Mouse (Mus musculus): Measurements from ENCODE around the gene Vwa8.
"Not testable (repeated sequence)": the region's sequence is repeated elsewhere in the genome, so short reads cannot be mapped to it uniquely, and the experiment has no call there.

Gene Vwa8

DNA sequence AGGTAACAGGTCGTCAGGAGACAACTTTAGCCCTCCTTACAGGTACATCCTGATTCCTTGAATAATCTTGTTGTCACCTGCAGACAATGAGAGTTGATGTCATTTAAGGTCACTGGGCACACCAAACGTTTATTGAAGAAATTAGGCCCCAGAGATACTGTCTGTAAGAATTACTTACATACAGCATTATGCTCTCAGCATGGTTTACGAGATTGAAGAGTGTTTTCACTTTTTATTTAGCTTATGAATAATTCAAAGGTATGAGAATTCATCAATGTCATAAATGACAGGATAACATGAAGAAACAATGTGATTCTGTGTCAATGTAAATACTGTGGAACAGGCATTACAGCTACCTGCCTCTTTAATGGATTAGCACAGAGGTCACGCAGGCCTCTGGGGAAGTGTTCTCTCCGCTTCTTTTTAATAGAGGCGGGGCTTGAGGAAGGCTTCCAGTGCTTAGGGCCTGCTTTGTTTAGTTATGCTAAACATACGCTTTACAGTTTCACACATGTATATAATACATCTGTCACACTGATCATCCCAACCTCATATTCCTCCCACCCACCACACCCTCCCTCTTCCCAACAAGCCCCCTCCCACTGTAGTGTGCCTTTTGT lies 37.2 kb downstream of the Vwa8 start:
- no peak for DNase-seq (ENCODE audit: low spot score in 2 of 2)

DNA sequence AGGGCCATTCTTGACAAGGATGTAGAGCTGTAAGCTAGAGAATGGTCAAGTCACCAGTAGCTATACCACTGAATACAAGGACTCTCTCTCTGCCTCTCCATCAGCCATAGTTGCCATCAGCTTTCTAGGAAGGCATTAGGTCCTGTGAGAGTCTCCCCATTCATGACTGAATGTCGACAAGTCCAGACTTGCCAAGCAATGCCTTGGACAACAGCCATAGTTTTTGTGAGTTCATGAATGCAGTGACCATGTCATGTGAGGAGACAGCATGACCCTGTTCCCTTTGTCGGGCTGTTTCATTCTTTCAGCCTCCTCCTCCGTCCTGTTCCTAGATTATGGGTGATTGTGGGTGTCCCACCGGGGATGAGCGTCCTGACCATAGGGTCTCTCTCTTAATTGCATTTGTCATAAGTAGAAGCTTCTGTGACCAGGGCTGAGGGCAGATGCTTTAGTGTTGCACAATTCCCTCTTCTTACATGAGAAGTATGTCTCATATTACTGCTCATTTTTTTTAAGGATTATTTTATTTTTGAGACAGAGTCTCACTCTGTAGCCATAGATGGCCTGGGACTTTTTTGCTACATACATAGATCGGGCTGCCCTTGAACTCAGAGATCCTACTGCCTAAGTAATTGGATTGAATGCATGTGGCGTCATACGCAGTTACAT lies 37.8 kb downstream of the Vwa8 start:
- DNase-seq (ENCODE audit: low spot score in 2 of 2) = no peak

DNA sequence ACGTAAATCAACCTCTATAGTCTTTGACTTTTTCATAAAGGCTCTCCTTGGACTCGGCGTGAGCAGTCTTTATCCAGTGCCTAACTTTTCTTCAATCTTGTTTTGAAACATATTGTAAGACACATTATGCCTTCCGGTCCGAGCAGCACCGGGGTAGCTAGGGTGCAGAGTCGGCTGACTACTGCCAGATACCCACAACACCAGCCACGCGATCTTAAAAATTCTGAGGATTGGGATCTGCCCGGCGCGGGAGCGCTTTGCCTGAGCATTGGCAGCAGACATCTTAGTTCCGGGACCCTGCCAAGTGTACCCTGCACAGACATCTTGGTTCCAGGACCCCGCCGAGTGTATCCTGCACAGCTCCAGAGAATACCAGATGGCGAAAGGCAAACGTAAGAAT lies 38.6 kb downstream of the Vwa8 start:
- DNase-seq (ENCODE audit: low spot score in 2 of 2) = not testable (repeated sequence)

DNA sequence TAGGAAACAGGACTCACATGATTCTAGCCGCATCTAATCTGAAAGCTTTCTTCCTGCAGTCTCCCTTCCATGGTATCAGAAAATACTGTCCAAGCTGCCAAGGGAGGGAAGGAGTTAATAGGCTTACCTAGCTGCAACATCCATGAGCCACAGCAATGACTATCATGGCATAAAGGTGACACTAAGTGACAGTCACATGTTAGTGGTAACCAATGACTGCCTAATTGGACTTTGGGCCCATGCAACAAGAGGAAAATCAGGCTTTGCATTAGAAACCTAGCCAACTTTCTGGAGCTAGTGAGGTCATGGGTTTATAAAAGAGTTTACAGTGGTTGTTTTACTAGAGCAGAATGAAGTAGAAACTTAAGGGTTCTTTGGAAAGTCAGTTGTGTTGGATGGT lies 46.6 kb downstream of the Vwa8 start:
- no peak for DNase-seq (ENCODE audit: low spot score in 2 of 2)

DNA sequence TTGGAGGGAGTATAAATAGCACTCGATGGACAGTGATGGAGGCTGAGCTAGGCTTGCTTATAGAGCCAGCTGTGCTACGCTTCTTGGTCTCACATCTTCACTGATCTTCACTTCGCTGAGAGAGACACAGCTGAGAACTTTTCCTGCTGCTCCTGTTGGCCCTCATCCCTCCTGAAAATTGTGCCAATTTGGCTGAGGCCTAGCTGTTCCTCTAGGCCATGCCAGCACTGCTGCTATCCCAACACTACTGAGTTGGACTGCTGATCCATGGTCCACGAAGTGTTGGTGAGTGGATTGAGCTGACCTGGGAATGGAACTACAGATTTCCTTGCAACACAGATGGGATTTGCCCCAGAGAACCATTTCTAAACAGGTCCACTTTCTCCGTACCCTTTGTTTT lies 47.4 kb downstream of the Vwa8 start:
- no peak for DNase-seq (ENCODE audit: low spot score in 2 of 2)

DNA sequence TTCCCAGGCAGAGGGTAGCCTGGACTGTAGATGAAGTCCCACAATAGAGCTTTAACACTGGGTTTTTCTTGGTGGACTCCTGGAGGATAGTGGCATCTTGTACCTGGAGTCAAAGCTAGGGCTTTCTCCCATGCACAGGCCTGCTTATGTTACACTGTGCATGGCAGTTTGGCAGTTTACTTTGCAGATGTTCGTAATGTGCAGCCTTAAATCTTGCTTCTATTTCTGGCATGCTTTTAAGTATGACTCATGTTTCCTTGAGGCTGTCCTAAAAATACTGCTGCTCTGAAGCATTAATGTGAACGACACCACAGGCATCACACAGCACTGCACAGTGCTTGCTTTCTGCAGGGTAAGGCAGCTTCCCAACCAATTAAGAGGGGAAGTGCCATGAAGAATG lies 51.9 kb downstream of the Vwa8 start:
- DNase-seq (ENCODE audit: low spot score in 2 of 2) = peak; percentile 42 to 57

DNA sequence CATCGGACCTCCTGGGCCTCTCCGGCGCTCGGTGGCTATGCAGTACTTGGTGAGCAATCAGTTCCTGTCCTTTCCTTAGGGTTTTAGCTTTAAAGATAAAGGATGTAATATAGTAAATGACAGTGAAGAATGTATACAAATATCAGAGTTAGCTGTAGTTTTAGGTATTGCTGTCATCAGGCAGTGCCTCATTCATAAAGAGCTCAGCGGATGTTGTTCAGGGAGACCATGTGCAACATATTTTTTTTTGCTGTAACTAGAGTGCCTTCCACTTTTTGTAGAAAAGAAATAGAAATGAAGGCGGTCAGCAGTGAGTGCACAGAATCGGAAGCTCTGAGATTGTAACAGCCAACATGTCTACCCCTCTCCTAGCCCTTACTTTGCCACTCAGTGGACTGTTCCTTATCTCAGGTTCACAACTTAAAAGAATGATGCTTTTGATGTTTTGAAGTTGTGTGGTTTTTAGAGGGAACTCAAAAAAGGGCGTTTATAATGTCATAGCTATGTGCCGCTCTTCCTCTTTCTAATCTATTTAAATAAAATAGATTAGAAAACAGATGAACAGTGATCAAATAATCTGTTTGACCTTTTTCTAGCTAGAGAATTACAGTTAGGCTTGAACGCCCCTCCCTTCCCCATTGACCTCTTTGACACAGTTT lies 59.5 kb downstream of the Vwa8 start:
- no peak for DNase-seq (ENCODE audit: low spot score in 2 of 2)

DNA sequence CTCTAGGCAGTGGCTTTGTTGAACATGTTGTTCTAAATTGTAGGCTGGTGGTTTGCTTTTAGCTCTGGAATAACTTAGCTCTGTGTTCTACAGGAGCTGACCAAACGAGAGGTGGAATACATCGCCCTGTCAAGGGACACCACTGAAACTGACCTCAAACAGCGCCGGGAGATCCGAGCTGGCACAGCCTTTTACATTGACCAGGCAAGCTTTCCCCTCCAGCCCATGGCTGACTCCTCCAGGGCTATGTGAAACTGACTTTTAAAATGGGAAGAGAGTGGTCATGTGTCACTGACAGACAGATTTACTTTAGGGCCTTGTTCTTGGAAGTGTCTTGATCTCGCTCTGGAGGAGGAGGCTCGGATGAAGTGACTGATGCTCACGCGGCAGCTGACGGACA lies 63.2 kb downstream of the Vwa8 start:
- no peak for DNase-seq (ENCODE audit: low spot score in 2 of 2)

DNA sequence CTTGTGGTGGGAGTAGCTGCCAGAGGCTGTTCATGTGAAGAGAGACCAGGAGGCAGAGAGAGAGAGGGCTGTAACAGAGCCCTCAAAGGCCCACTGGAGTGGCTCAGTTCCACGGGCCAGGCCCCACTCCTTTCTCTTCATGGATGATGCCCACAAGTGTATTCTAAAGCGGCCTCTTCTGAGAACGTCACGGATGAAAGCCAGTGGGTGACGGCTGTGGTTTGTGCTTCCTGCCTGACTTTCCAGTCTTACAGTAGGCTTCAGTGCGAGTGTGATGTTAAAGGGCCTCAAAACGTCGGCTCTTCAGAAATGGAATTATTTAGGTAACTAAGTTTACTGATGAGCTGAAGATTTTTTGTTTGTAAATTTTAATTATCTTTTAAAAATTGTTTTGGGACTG lies 65.3 kb downstream of the Vwa8 start:
- DNase-seq (ENCODE audit: low spot score in 2 of 2) = no peak

DNA sequence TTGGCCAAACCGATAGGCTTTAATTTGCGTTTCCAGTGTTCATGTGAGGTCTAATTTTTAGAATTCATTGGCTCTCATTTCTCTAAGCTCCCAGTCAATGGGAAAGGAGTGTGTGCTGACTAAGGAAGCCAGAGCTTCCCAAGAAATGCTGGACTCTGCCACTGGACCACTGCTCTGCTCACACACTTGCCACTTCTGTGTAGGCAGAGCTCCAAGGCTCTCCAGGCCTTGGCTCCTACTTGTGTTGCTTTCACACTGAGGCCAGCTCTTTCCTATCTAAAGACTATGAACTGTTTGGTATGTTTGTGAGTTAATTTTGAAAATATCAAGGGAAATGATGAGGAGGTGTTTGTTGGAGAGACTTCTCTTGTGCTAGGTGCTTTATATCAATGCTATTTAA lies 67.8 kb downstream of the Vwa8 start:
- DNase-seq (ENCODE audit: low spot score in 2 of 2) = no peak

DNA sequence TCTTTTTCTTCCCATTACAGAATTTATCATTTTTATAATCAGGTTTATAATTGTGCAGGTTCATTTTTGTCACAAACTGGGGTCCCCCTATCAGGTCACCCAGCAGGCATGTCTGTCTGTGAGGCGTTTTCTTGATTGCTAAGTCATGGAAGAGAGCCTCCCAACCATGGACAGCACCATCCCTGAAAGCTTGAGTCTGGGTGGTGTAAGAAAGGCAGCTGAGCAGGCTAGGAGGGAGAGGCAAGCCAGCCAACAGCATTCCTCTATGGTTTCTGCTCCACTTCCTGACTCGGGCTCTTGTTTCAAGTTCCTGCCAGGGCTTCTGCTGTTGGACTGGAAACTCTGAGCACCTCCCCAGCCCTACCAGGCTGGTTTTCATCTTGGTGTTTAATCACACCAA lies 72.4 kb downstream of the Vwa8 start:
- DNase-seq (ENCODE audit: low spot score in 2 of 2) = no peak

DNA sequence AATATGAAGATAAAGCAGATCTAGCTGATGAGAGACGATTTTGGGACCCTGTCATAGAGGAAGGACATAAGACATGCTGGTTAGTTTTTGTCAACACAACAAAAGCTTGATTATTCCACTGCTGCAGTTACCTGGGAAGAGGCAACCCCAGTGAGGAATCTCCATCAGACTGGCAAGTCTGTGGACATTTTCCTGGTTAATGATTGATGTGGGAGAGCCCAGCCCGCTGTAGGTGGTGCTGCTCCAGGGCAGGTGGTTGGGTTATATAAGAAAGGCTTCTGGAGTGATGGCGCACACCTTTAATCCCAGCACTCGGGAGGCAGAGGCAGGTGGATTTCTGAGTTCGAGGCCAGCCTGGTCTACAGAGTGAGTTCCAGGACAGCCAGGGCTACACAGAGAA lies 74.8 kb downstream of the Vwa8 start:
- DNase-seq (ENCODE audit: low spot score in 2 of 2) = no peak

DNA sequence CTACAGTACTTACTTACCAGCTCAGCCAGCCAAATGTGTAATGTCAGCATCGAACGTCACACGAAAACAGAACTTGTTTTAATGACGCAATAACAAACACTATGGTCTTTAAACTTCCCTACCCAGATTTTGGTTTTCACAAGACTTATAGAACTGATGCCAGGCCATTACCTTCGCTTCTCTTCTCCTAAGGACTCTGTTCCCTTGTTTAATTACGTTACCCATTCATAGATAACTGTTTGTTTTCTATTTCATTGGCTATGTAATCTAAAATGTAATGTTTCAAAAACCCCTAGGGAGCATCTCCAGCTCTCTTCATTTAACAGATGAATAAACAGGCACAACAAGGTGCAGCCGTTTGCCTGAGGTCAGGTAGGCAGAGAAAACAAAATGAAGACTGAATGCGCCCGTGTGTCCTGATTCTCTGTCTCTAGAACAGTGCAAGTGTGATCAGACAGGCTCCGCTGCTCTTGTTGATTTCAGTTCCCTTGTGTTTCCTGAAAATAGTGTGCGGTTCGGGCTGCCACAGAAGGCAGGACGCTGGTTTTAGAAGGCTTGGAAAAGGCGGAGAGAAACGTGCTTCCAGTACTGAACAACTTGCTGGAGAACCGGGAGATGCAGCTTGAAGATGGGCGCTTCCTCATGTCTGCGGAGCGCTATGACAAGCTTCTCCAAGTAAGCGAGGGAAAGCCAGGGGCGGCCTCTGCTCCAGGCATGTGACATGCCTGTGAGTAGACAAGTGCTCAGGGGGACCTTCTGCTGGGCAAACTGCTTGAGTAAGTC lies 76.1 kb downstream of the Vwa8 start:
- DNase-seq (ENCODE audit: low spot score in 2 of 2) = peak; percentile 20 to 36

DNA sequence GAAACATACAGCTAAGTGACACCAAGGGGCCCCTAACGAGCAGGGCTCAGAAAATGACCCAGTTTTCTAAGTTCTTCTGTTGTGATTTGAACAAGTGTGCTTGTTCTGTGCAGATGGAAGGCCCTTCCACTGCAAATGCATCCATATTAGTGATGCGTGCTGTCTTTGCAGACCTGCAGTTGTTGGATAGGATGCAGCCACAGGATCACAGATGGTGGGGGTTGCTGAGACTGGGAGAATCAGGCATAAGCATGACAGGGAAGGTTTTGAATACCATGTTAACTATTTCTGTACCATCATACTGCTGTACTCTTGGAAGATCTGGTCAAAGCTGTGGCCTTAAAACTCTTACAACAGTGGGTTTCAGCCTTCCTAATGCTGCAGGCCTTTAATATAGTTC lies 83.2 kb downstream of the Vwa8 start:
- no peak for DNase-seq (ENCODE audit: low spot score in 2 of 2)

DNA sequence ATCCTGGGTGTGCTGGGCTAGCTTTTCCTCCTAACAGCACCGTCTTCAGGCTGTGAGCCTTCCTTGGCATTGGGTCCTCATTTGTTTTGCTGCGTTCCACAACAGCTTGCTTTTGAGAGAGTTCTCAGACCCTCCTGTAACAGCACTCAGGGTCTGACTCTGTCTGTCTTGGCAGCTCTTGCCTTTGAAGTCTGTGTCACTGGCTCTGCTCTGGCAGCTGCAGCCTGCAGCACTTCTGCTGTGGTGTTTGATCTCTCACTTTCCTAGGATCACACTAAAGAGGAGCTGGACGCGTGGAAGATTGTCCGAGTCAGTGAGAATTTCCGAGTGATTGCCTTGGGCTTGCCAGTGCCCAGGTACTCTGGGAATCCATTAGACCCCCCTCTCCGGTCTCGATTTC lies 84.5 kb downstream of the Vwa8 start:
- DNase-seq (ENCODE audit: low spot score in 2 of 2) = no peak

DNA sequence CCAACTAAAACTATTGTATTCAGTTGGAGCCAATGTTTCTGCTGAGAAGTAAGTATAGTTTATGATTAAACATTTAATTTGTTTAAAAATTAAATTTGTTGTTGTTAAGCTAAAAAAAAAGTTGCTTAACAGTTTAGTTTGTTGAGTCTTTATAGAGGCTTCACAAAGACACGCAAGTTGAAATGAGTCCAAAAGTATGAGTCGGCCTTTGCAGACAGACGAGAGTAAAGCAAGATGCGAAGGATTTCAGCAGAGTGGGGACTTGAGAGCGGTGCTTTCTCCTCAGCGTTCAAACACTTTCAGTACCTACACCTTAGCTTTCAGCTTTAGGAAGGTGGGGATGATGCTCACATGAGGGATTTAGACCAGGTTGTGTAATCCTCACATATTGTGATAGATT lies 85.7 kb downstream of the Vwa8 start:
- no peak for DNase-seq (ENCODE audit: low spot score in 2 of 2)

DNA sequence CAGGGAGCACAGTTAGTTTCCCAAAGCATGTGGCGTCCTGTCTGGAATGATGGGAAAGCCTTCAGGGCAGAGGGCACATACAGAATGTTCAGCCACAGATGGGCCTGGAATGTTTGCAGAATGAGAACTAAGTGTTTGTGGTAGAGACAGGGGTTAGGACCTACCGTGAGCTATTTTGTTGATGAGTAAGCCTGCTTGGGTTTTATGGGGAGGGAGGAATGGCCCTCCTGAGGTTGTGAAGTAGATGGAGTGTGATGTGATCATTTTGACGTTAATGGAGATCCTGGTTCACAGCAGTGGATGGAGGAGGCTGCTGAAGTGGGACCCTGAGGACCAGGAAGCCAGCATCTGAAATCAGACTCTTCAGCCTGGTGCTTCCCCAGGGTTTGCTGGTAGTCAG lies 86.9 kb downstream of the Vwa8 start:
- no peak for DNase-seq (ENCODE audit: low spot score in 2 of 2)

DNA sequence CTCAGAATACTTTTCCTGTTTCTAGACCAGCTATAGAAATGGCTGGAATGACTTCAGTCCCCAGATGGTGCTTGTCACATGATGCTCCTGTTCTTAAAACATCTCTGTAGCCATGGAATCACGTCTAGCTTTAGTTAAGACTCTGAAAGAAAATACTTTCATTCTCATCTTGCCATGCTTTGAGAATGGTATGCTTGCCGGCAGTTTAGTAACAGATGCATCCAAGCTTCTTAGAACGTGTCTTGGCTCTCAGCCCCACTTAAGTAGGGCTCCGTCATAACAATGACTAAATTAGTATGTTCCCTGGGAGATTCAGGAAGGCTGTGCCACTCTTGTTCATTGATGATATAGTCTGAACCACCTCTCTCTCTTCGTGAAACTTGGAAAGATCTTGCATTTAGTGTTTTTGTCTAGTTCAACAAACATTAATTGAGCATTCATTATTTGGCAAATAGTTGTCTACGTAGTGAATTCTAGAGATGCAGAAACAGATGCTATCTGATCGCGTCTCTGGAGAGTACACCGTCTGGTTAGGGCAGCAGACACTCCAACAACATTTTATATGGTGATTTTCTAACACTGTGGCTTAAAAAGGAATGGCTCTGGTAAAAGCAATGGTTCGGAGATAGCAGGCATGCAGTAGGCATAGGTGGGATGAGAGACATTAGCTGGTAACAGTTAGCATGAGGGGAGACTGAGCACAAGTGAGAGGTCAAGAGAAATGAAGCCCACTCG lies 93.1 kb downstream of the Vwa8 start:
- DNase-seq (ENCODE audit: low spot score in 2 of 2) = peak; percentile 64 to 76

DNA sequence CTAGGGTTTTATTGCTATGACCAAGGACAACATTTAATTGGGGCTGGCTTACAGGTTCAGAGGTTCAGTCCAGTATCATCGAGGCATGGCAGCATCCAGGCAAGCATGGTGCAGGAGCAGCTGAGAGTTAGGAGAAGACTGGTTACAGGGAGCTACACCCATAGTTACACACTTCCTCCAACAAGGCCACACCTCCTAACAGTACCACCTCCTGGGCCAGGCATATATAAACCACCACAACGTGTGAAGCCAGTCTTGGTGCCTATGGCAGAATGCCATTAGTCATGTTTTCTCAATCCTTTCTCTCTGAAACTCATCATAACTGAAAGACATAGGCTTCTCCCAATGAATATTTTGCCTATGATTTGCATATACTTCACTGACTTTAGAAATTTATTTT lies 106.9 kb downstream of the Vwa8 start:
- DNase-seq (ENCODE audit: low spot score in 2 of 2) = no peak

DNA sequence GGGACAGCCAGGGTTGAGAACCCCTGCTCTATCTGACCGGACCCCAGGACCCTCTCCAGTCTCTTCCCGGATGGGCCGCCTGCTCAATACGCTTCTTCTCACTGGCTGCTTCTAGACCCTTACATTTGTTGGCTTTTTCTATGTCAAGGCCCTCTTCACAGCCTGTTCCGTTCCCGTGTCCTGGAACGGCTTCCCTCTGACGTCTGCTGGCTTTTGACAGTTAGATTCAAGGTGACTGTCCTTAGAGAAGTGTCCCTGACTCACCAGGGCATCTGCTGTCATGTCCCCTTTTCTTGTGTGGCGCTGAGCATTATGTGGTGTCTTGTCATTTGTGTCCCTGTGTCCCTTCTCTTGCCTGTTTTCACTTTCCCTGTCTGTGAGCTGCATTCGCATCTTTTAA lies 121.8 kb downstream of the Vwa8 start:
- DNase-seq (ENCODE audit: low spot score in 2 of 2) = no peak

DNA sequence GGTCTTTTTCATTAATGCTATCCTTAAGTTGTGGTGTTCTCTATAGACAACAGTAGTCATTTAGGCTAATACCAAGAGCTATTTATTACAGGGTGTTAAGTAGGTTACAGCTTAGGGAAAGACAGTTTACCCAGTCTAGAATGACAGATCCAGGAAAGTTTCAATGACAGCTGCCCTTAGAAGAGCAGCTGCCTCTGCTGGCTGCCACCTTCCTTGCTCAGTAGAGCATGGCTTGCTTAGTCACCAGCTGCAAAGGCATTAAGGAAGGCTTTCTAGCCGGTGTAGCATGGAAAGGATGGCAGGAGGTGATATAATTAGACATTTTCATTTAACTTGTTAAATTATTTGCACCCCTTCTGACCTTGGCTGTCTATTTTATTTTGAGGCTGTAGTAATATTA lies 123.6 kb downstream of the Vwa8 start:
- DNase-seq (ENCODE audit: low spot score in 2 of 2) = no peak

DNA sequence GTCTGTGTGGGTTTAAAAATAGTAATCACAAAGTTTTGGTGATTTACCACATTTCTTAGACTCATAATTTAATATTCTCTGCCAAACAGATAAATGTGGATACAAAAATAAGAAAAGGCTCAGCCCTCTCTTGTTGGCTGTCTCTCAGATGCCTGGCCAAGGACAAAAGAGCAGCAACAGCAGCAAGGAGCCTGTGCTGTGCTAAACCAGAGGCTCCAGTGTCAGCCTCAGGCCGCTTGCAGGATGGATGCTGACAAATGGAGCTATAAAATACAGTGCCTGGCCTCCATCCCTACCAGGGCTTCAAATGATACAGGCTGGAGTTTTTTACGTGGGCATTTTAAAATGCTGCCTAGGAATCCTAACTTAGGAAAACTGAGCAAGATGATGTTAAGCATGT lies 134.3 kb downstream of the Vwa8 start:
- DNase-seq (ENCODE audit: low spot score in 2 of 2) = no peak

All from right cerebral cortex, adult 2 months (tissue).